Mouse (Mus musculus) midbrain, embryonic 13.5 days (tissue): ENCODE measurements at regions not wholly inside any gene's neighbourhood (a gene's known extent, or its start where the extent isn't known, plus 50 kb on each side); places are given as distances from the start of the nearest gene placed in this dataset.
A peak's percentile ranks its signal among the peaks of the same experiment; 100 is the strongest.

Experiments used
- ATAC-seq: fragments of 200-750 bp; cut with Nextera tagmentation; 2 replicates; pipeline ENCODE4 v1.8.0; 2017; ENCODE audit warnings: mild to moderate bottlenecking, moderate TSS enrichment, moderate library complexity
- H3K27ac ChIP-seq: fragments of 300-500 bp; sonication (generic); 2 replicates; pipeline ENCODE4 v1.5.1; 2015; ENCODE audit warnings: inconsistent platforms, mild to moderate bottlenecking, moderate library complexity
- H3K27me3 ChIP-seq: fragments of 300-500 bp; sonication (generic); 2 replicates; pipeline ENCODE4 v1.6.1; 2015; ENCODE audit warnings: mild to moderate bottlenecking, inconsistent platforms
- H3K36me3 ChIP-seq: fragments of 300-500 bp; sonication (generic); 2 replicates; pipeline ENCODE4 v1.6.1; 2015; ENCODE audit warnings: mild to moderate bottlenecking, inconsistent platforms
- H3K4me1 ChIP-seq: fragments of 300-500 bp; sonication (generic); replicated peaks from 2 replicates; pipeline ENCODE4 v1.6.1; 2015; ENCODE audit warnings: inconsistent platforms
- H3K4me2 ChIP-seq: fragments of 300-500 bp; sonication (generic); replicated peaks from 2 replicates; pipeline ENCODE4 v1.6.1; 2015; ENCODE audit warnings: moderate library complexity, mild to moderate bottlenecking, inconsistent platforms
- H3K4me3 ChIP-seq: fragments of 300-500 bp; sonication (generic); replicated peaks from 2 replicates; pipeline ENCODE4 v1.5.1; 2015; ENCODE audit warnings: mild to moderate bottlenecking, inconsistent platforms
- H3K9ac ChIP-seq: fragments of 300-500 bp; sonication (generic); replicated peaks from 2 replicates; pipeline ENCODE4 v1.6.1; 2015; ENCODE audit warnings: mild to moderate bottlenecking, inconsistent platforms
- H3K9me3 ChIP-seq: fragments of 300-500 bp; sonication (generic); 2 replicates; pipeline ENCODE4 v1.6.1; 2016; ENCODE audit warnings: mild to moderate bottlenecking, inconsistent platforms
- WGBS: fragments of 180-500 bp; shearing (Covaris S2); methylation state at CpG from one replicate; pipeline ENCODE4 v1.1.7; 2015; 5-methylcytosine and 5-hydroxymethylcytosine counted together

DNA sequence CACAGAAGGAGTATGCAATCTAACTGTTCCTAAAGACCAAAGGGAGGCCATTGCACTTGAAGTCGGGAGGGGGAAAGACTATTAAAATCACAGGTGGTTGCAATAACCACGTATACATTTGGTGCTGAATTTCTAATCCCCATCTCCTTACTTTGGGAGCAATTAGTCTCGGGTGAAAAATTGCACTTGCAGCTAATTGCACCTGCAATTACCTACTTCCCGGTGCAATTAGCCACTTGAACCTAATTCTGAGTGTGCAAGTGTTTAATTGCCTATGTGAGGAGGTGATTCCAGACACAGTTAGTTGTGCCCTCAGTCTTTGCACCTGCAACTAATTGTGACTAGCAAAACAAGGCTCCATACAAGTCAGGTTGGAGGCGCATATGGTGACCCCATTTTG, 442.1 kb upstream of the Smim15 start:
- no peaks in the 10 kb centered on the region for H3K36me3 ChIP-seq
- 83% methylated on average over 5 of the region's 5 CpGs for WGBS
- H3K9ac ChIP-seq, result no peak overlapping the region
- H3K4me2 ChIP-seq, result no peak overlapping the region
- H3K9me3 ChIP-seq, result peaks cover 6% of the 10 kb centered on the region; the same call in 1 of the 2 replicates
- peaks cover 21% of the 10 kb centered on the region for H3K4me1 ChIP-seq
- 0 out of 2 replicates have a peak, but pooled peaks cover 2% of the 10 kb centered on the region for H3K27me3 ChIP-seq
- no peak overlapping the region for H3K4me3 ChIP-seq
- H3K27ac ChIP-seq, result no peak overlapping the region
- ATAC-seq, result no peak

DNA sequence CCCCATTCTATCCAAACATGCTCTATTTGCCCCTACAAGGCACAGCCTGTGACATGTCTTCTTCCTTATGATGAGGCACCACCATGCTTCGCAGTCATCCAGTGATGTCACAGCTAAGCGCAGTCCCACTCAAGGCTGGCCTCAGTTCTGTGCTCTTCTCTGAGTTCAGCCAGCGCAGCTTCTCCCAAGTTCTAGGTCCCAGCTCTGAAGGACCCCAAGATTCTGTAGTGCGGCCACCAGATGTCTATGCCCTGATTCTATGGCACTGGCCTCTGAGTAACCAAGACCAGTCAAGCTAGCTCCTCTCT, 443.2 kb upstream of the Smim15 start:
- H3K4me3 ChIP-seq, result no peak overlapping the region
- WGBS, result 92% methylated on average over 4 of the region's 4 CpGs
- H3K27me3 ChIP-seq, result 0 out of 2 replicates have a peak, but pooled peaks cover 2% of the 10 kb centered on the region
- ATAC-seq, result peak; percentile 62
- H3K36me3 ChIP-seq, result no peaks in the 10 kb centered on the region
- H3K9me3 ChIP-seq, result peaks cover 6% of the 10 kb centered on the region; the same call in 1 of the 2 replicates
- no peak overlapping the region for H3K9ac ChIP-seq
- H3K4me1 ChIP-seq, result peaks cover 21% of the 10 kb centered on the region
- H3K4me2 ChIP-seq, result peak overlapping the region; percentile 34; the same call in 1 of the 2 replicates
- H3K27ac ChIP-seq, result no peak overlapping the region

DNA sequence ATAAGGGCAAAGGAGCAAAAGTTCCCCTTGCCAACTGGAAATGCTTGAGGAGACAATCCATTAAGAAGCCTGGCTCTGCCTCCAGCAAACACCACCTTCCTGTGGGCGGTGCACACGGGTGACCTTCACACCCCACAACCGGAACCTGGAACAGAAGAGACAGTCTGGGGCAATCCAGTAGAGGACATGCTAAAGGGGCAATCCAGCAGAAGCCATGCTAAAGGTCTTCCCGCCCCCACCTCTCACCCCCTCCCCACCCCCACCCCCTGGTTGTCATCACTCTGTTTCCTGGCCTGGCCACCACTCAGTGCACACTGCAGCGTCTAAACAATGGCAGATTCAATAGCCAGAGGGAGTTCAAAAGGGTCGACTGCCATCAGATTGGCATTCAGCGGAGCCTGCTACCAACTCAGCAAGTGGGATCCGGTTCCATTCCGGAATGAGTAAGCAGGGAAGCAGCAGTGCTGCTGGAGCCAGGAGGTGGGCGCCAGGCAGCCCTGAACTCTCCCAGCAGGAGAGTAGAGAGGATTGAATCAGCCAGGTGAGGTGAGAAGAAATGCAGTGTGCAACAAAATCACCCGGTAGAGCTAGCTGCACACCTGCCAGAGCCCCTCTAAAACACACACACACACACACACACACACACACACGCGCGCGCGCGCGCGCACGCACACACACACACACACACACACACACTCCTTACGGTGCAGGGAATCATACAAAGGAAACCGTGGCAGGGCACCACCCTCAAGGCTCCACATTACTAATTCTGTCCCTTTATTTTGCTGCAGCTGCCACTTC, 443.7 kb upstream of the Smim15 start:
- Histone ChIP-seq H3K27me3 (0 out of 2 replicates have a peak, but pooled peaks cover 2% of the 10 kb centered on the region), H3K4me2 (peak overlapping the region; percentile 34), H3K9me3 (peaks cover 6% of the 10 kb centered on the region; the same call in 1 of the 2 replicates), H3K9ac (no peak overlapping the region), H3K36me3 (no peaks in the 10 kb centered on the region), H3K27ac (no peak overlapping the region), H3K4me1 (peaks cover 21% of the 10 kb centered on the region), H3K4me3 (no peak overlapping the region)
- WGBS, result 31% methylated on average over 17 of the region's 22 CpGs
- peak; percentile 76 for ATAC-seq

DNA sequence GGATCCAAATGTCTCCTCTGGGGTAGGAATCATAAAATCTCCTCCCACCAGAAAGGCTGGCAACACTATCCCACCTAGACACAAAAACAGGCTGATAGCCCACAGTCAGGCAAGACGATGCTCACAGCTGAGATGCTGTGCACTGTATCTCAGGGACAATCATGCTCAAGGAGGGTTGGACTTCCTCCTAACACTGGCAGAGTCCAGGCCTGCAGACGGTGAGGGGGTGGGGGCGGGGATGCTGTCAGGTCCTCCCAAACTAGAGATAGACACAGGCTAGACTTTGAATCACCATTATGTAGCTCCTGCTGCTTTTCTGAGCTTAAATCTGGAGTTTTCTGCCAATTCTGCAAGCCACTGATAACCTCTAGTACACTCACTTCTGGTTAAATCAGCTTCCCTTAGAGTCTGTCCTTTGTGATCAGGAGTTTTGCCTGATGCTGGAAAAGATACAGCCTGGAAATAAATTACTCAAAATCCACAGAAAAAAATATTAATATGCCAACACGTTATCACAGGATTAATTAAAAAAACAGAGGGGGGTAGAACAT, 445.1 kb upstream of the Smim15 start:
- H3K4me2 ChIP-seq, result no peak overlapping the region
- ATAC-seq, result no peak
- no peak overlapping the region for H3K4me3 ChIP-seq
- peaks cover 6% of the 10 kb centered on the region; the same call in 1 of the 2 replicates for H3K9me3 ChIP-seq
- H3K27ac ChIP-seq, result no peak overlapping the region
- H3K36me3 ChIP-seq, result no peaks in the 10 kb centered on the region
- 0 out of 2 replicates have a peak, but pooled peaks cover 2% of the 10 kb centered on the region for H3K27me3 ChIP-seq
- 45% methylated on average over 4 of the region's 4 CpGs for WGBS
- peaks cover 21% of the 10 kb centered on the region for H3K4me1 ChIP-seq
- no peak overlapping the region for H3K9ac ChIP-seq

DNA sequence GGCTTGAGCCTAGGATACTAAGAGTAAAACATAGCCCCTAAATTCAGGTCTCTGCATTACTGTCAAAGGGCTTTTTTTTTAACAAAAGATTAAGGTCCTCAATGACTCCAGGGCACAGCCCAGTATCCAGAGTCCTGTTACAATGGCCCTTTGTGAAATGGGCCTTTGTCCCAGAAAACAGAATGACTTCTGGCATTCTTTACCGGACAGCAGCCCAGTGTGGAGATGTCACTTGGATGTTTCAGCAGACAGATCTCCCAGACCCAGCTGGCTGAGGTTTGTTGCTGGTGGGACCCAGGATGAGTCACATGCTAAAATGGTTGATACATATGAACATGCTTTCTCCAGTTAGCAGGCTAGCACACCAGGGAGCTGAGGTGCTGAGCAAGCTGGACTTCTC, 445.9 kb upstream of the Smim15 start:
- 20% methylated on average over 1 of the region's 1 CpGs for WGBS
- Histone ChIP-seq H3K27ac (no peak overlapping the region), H3K9me3 (peaks cover 2% of the 10 kb centered on the region; the same call in 1 of the 2 replicates), H3K9ac (no peak overlapping the region), H3K36me3 (no peaks in the 10 kb centered on the region), H3K4me1 (peaks cover 21% of the 10 kb centered on the region), H3K27me3 (0 out of 2 replicates have a peak, but pooled peaks cover 2% of the 10 kb centered on the region), H3K4me3 (no peak overlapping the region), H3K4me2 (no peak overlapping the region)
- no peak for ATAC-seq

DNA sequence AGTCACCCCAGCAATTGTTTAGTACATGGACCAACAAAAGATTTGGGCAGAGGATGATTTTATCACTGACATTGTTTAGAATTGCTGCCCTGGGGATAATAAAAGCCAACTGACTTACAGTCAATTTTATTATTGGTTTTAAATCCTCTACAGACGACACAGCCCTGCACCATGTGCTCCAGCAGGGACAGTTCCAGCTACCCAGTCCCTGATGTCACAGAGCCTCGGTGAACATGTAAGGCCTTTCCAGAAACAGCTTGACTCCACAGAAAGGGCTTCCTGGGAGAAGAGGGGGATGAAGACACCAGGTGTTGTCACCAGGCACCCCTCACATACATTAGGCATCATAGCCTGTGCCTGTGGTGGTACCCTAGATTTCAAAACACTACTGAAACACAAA, 447.0 kb upstream of the Smim15 start:
- no peak for ATAC-seq
- Histone ChIP-seq H3K9me3 (no peaks in the 10 kb centered on the region), H3K4me3 (no peak overlapping the region), H3K36me3 (no peaks in the 10 kb centered on the region), H3K27me3 (0 out of 2 replicates have a peak, but pooled peaks cover 6% of the 10 kb centered on the region), H3K4me2 (no peak overlapping the region), H3K9ac (no peak overlapping the region), H3K4me1 (peaks cover 21% of the 10 kb centered on the region), H3K27ac (no peak overlapping the region)
- 67% methylated on average over 2 of the region's 2 CpGs for WGBS

DNA sequence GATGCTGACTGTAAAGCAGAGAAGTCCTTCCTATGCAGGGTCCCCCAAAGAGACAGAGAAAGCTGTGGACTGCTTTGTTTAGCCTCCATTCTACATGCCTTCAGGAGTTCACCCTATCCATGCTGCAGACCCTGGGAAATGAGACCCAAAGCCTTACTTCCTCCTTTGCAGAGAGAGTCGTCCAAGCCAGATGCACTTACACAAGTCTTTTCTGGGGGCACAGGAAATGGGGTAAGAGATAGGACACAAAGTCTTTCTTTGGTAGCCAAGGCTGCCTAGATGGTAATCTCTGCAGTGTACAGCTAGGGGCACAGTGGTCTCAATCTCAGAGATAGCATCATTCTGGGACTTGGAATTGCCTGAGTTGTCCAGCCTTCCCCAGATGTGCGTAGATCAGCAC, 448.1 kb upstream of the Smim15 start:
- H3K36me3 ChIP-seq, result no peaks in the 10 kb centered on the region
- H3K4me3 ChIP-seq, result no peak overlapping the region
- no peak overlapping the region for H3K27ac ChIP-seq
- H3K27me3 ChIP-seq, result 0 out of 2 replicates have a peak, but pooled peaks cover 6% of the 10 kb centered on the region
- no peaks in the 10 kb centered on the region for H3K9me3 ChIP-seq
- peaks cover 21% of the 10 kb centered on the region for H3K4me1 ChIP-seq
- no peak overlapping the region for H3K9ac ChIP-seq
- ATAC-seq, result no peak
- WGBS, result 80% methylated on average over 2 of the region's 2 CpGs
- H3K4me2 ChIP-seq, result no peak overlapping the region

DNA sequence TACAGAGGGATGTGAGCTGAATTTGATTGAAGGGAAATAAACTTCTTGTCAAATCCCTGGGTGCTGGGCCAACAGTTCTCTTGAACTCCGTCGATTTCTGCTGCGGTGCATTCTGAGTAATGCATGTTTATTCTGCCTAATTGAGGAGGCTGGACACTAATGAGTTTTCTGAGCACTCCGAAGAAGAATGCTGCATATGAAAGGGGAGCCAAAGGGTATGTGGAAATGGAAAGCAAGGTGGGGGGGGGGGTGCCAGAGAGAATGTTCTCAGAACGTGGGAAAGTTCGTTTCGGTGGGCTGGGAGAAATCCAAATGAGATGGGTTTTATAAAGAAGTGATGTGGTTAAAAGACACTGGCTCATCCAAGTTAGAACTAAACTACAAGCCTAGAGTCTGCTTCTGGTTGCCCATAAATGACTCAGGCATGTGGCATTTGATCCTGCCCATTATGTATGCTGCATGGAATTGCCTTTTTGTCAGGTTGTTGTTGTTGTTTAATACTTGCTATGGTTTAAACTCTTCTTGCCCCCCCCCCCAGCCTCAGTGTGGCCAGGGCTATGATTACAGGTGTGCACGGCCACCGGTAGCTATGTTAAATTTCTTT, 455.7 kb upstream of the Smim15 start:
- Histone ChIP-seq H3K36me3 (no peaks in the 10 kb centered on the region), H3K4me2 (no peak overlapping the region), H3K27me3 (0 out of 2 replicates have a peak, but pooled peaks cover 4% of the 10 kb centered on the region), H3K27ac (no peak overlapping the region), H3K4me3 (no peak overlapping the region), H3K4me1 (0 out of 2 replicates have a peak, but pooled peaks cover 5% of the 10 kb centered on the region), H3K9me3 (no peaks in the 10 kb centered on the region), H3K9ac (no peak overlapping the region)
- ATAC-seq, result no peak
- 69% methylated on average over 9 of the region's 9 CpGs for WGBS

DNA sequence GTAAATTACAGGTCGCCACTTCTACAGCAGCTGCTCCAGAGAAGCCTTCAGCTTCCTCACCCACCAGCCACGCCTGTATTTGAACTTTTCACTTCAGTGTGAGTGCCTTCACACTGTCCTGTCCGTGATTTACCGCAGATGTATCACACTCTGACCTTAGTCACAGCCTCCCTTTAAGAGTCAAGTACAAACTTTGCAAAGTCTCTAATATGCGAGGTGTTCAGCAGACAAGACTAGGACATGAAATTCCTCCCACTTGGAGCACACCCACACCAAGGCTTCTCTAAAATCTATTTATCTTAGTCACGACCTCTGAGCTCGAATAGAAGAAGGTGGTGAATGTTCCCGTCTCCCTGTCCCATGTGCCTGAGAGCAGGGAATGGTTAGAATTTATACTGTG, 456.6 kb upstream of the Smim15 start:
- H3K4me1 ChIP-seq, result 0 out of 2 replicates have a peak, but pooled peaks cover 5% of the 10 kb centered on the region
- WGBS, result 77% methylated on average over 8 of the region's 8 CpGs

DNA sequence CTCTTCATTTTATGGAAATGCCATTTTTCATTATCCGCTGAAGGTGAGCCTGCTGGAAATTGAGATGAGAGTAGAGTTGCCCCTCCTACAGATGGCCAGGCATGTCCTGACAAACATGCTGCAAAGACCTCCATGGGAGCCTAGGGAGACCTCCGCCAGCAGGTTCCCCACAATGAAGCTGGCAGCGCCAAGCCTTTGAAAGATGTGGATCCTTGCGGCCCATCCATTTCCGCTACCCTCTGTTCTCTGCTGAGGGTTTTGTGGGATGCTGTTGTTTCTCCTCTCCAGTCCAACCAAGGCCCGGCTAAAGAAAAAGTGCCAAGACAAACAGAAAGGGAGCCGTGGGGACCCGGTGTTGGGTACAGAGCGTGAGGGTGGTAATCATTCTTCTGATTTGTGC, 458.3 kb upstream of the Smim15 start:
- peak; percentile 34; the same call in 1 of the 2 replicates for ATAC-seq
- Histone ChIP-seq H3K4me3 (no peak overlapping the region), H3K36me3 (no peaks in the 10 kb centered on the region), H3K27me3 (no peaks in the 10 kb centered on the region), H3K9ac (no peak overlapping the region), H3K4me1 (0 out of 2 replicates have a peak, but pooled peaks cover 5% of the 10 kb centered on the region), H3K27ac (no peak overlapping the region), H3K4me2 (no peak overlapping the region), H3K9me3 (no peaks in the 10 kb centered on the region)
- WGBS, result 74% methylated on average over 9 of the region's 9 CpGs

More for the DNA sequence above, 456.6 kb upstream of the Smim15 start:
- Histone ChIP-seq H3K27me3 (no peaks in the 10 kb centered on the region), H3K9me3 (no peaks in the 10 kb centered on the region), H3K36me3 (no peaks in the 10 kb centered on the region), H3K9ac (no peak overlapping the region), H3K4me2 (no peak overlapping the region), H3K27ac (no peak overlapping the region), H3K4me3 (no peak overlapping the region)
- ATAC-seq, result no peak

DNA sequence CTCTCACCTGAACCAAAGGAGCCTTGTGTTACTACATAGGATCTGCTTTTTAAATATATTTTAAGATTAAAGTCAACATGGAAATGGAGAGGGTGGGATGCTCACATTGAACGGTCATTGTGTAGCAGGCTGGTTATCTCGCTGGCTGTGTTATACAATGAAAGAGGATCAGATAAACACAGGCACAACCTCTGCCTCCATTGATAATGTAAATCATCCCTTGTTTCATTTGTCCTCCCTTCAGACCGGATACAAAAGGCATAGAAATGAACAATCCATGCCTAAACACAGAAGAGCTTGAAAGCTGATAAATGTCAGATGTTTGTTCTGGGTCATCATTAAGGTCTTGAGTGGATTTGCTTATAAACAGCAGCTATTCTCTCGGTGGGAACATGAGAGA, 458.9 kb upstream of the Smim15 start:
- H3K36me3 ChIP-seq, result no peaks in the 10 kb centered on the region
- no peak overlapping the region for H3K4me2 ChIP-seq
- H3K4me1 ChIP-seq, result 0 out of 2 replicates have a peak, but pooled peaks cover 5% of the 10 kb centered on the region
- H3K9ac ChIP-seq, result no peak overlapping the region
- no peak overlapping the region for H3K4me3 ChIP-seq
- no peak for ATAC-seq
- no peak overlapping the region for H3K27ac ChIP-seq
- H3K9me3 ChIP-seq, result no peaks in the 10 kb centered on the region
- no peaks in the 10 kb centered on the region for H3K27me3 ChIP-seq
- WGBS, result 21% methylated on average over 4 of the region's 4 CpGs

DNA sequence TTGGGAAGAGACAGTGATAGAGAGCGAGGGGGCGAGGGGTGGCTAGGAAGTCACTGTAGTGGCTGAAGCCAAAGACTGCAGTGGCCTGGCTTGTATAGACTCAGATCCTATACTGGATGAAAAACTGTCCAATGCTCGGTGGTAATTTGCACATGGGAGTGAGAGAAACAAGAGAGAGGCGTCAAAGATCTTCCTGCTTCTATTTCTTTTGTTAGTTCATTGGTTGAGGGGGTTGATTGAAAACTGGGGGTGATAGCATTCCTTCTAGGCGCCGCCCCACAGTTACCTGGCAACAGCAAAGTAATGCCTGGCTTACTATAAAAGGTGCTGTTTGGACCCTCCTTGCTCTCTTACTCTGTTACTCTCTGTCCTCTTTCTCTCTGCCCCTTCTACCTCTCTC, 465.3 kb upstream of the Smim15 start:
- H3K4me1 ChIP-seq, result no peaks in the 10 kb centered on the region
- ATAC-seq, result no peak
- no peaks in the 10 kb centered on the region for H3K27me3 ChIP-seq
- no peak overlapping the region for H3K4me2 ChIP-seq
- no peaks in the 10 kb centered on the region for H3K36me3 ChIP-seq
- no peak overlapping the region for H3K4me3 ChIP-seq
- H3K9ac ChIP-seq, result no peak overlapping the region
- 83% methylated on average over 6 of the region's 6 CpGs for WGBS
- H3K27ac ChIP-seq, result no peak overlapping the region
- no peaks in the 10 kb centered on the region for H3K9me3 ChIP-seq
